Comparison of ENCODE assay signal across 8 mouse cellular contexts in genomic region chr7:48750164-48750809, GRCm38 (mm10). TPM values are rescaled to one million over a fixed set of nuclear protein-coding genes. Genes with fewer than 3 reads are reported as not detected.
DNase-seq lines count a peak whose midpoint lies in the region; ATAC-seq lines count a peak whose summit lies in the region.

No protein-coding gene starts in this region.

- ATAC-seq in kidney, embryonic 15.5 days (replicated peaks; ENCODE audit: low FRiP score): peak; percentile 62
- ATAC-seq in stomach, embryonic 16.5 days (ENCODE audit: insufficient read depth, low FRiP score): peak; percentile 68

- H3K4me3 ChIP-seq in kidney, embryonic 15.5 days (replicated peaks): 0 out of 2 replicates have a peak overlapping the region, but pooled peaks have one; percentile 45
- H3K4me3 ChIP-seq in stomach, embryonic 16.5 days (replicated peaks; ENCODE audit: low read length): no peak overlapping the region; the same call in 1 of the 2 replicates

- H3K27me3 ChIP-seq in kidney, embryonic 15.5 days: no peaks in the 10 kb centered on the region
- H3K27me3 ChIP-seq in stomach, embryonic 16.5 days (ENCODE audit: control insufficient read depth, insufficient read depth, low read length): no peaks in the 10 kb centered on the region

- H3K9ac ChIP-seq in kidney, embryonic 15.5 days: no peak overlapping the region
- no peak overlapping the region for H3K9ac ChIP-seq in stomach, embryonic 16.5 days (ENCODE audit: low read length)

- H3K9me3 ChIP-seq in kidney, embryonic 15.5 days (replicated peaks): no peaks in the 10 kb centered on the region
- H3K9me3 ChIP-seq in stomach, embryonic 16.5 days (replicated peaks; ENCODE audit: control insufficient read depth, low read length): no peaks in the 10 kb centered on the region

- H3K36me3 ChIP-seq in kidney, embryonic 15.5 days: no peaks in the 10 kb centered on the region
- H3K36me3 ChIP-seq in stomach, embryonic 16.5 days (ENCODE audit: control insufficient read depth, insufficient read depth, low read length): no peaks in the 10 kb centered on the region

- peak; percentile 9 for DNase-seq in adrenal gland, adult 2 months
- no peak for DNase-seq in adrenal gland, adult 8-10 months
- peak; percentile 17 for DNase-seq in thymus, postnatal 14 days
- DNase-seq in thymus, postnatal 10 days (ENCODE audit: low spot score in 2 of 2): no peak
- DNase-seq in lung, postnatal 10 days: peak; percentile 2
- no peak for DNase-seq in gastrocnemius, adult 8-10 months (ENCODE audit: low spot score in 2 of 2)

- 57% methylated on average over 8 of the region's 8 CpGs for WGBS in kidney, embryonic 15.5 days
- WGBS in stomach, embryonic 16.5 days: 58% methylated on average over 8 of the region's 8 CpGs

- peaks cover 13% of the 10 kb centered on the region for H3K4me1 ChIP-seq in kidney, embryonic 15.5 days
- no peaks in the 10 kb centered on the region for H3K4me1 ChIP-seq in stomach, embryonic 16.5 days (ENCODE audit: control insufficient read depth, insufficient read depth, low read length)

- peak overlapping the region; percentile 34; the same call in 1 of the 2 replicates for H3K27ac ChIP-seq in kidney, embryonic 15.5 days
- H3K27ac ChIP-seq in stomach, embryonic 16.5 days (ENCODE audit: low read length): peak overlapping the region; percentile 69

- peak overlapping the region; percentile 91 for H3K4me2 ChIP-seq in kidney, embryonic 15.5 days
- H3K4me2 ChIP-seq in stomach, embryonic 16.5 days (ENCODE audit: low read depth, low read length): peak overlapping the region; percentile 89; the same call in 1 of the 2 replicates

RNA-seq across cellular contexts. Expression of gene Zdhhc13, which starts 38.5 kb away (rescaled TPM):
- 10 to 100 TPM in 1 of 2 experiments, 1 to 10 TPM in 1; 7.0 to 10.5 TPM for total RNA-seq in adrenal gland, adult 2 months (2021)
- 1.5 TPM in 2 replicates for polyA plus RNA-seq in adrenal gland, adult 2 months (2012; rRNA removed)
- total RNA-seq in adrenal gland, adult 8-10 months (2022): 10 to 100 TPM; 10.2 to 11.6 (median 11.0) TPM
- 39.3 and 43.5 TPM in 2 replicates for polyA plus RNA-seq in kidney, embryonic 15.5 days (2015; fragmentation: Nextera tagmentation; extraction: Ambion mirVana)
- polyA plus RNA-seq in stomach, embryonic 16.5 days (2015; fragmentation: Nextera tagmentation; extraction: Ambion mirVana): 43.3 and 48.4 TPM in 2 replicates
- 1 to 10 TPM; 2.9 to 4.6 (median 3.6) TPM for total RNA-seq in gastrocnemius, adult 8-10 months (2022)

Comparison
In these comparisons a context has a peak if more than half of its experiments do, and no peak if none do; other contexts are left out.
1. DNase-seq: peak in adrenal gland, adult 2 months (single experiment), thymus, postnatal 14 days (single experiment) and lung, postnatal 10 days (single experiment); none in adrenal gland, adult 8-10 months (single experiment), thymus, postnatal 10 days (0 of 2) and gastrocnemius, adult 8-10 months (0 of 2).